Mouse (Mus musculus) MEL (cell line): ENCODE data around the gene Gm20388. TPM values are rescaled to one million over a fixed set of nuclear protein-coding genes. Genes with fewer than 3 reads are reported as not detected.

Experiments used
- DNase-seq: peaks from one replicate; pipeline ENCODE4 v3.0.0; 2011; ENCODE audit warnings: low read depth, low spot score
- H3K27ac ChIP-seq: 2 replicates; pipeline ENCODE4 v1.5.1; 2012; ENCODE audit warnings: low read depth, mild to moderate bottlenecking, control low read depth, low read length, moderate library complexity; ENCODE audit not compliant: control insufficient read depth
- H3K27me3 ChIP-seq, 2 experiments: fragments of 150-350 bp in 1 of 2; sonication (generic) in 1 of 2; 2 replicates each; pipeline ENCODE4 v1.6.1; 2012; ENCODE audit warnings: low read length in 2 of 2, mild to moderate bottlenecking in 2 of 2, improper control_type of control experiment in 1 of 2, moderate library complexity in 1 of 2; ENCODE audit not compliant: insufficient read depth in 2 of 2, control insufficient read depth in 1 of 2
- H3K36me3 ChIP-seq, 2 experiments: 2 replicates each; pipeline ENCODE4 v1.6.1; 2012 to 2014; ENCODE audit warnings: low read length in 2 of 2, improper control_type of control experiment in 1 of 2, inconsistent platforms in 1 of 2, mild to moderate bottlenecking in 1 of 2; ENCODE audit not compliant: insufficient read depth in 2 of 2, control insufficient read depth in 1 of 2
- H3K4me1 ChIP-seq, 2 experiments: fragments of 150-350 bp in 1 of 2; sonication (generic) in 1 of 2; 2 replicates each; pipeline ENCODE4 v1.6.1; 2012; ENCODE audit warnings: low read length in 2 of 2, improper control_type of control experiment in 1 of 2, mild to moderate bottlenecking in 1 of 2; ENCODE audit not compliant: insufficient read depth in 2 of 2, control insufficient read depth in 1 of 2
- H3K4me3 ChIP-seq, 2 experiments: fragments of 150-350 bp in 1 of 2; sonication (generic) in 1 of 2; 2 replicates each; pipeline ENCODE4 v1.5.1; 2012; ENCODE audit warnings: low read depth in 2 of 2, low read length in 2 of 2, mild to moderate bottlenecking in 2 of 2, moderate library complexity in 2 of 2, control low read depth in 1 of 2, improper control_type of control experiment in 1 of 2; ENCODE audit not compliant: control insufficient read depth in 1 of 2, insufficient read depth in 1 of 2
- H3K79me2 ChIP-seq: 2 replicates; pipeline ENCODE4 v1.6.1; 2012; ENCODE audit warnings: mild to moderate bottlenecking, low read length, moderate library complexity; ENCODE audit not compliant: control insufficient read depth, poor library complexity, insufficient read depth
- H3K9ac ChIP-seq: 2 replicates; pipeline ENCODE4 v1.6.1; 2012; ENCODE audit warnings: low read depth, mild to moderate bottlenecking, control low read depth, low read length, moderate library complexity; ENCODE audit not compliant: control insufficient read depth, poor library complexity, severe bottlenecking
- H3K9me3 ChIP-seq: fragments of 150-350 bp; sonication (generic); replicated peaks from 2 replicates; pipeline ENCODE4 v1.6.1; 2012; ENCODE audit warnings: mild to moderate bottlenecking, low read length, improper control_type of control experiment, moderate library complexity; ENCODE audit not compliant: insufficient read depth
- ELF1 ChIP-seq: IDR thresholded peaks from 2 replicates; pipeline ENCODE4 v1.6.1; 2014; ENCODE audit warnings: low read depth, mild to moderate bottlenecking, inconsistent platforms, low read length, improper control_type of control experiment, moderate library complexity
- GABPA ChIP-seq: IDR thresholded peaks from 2 replicates; pipeline ENCODE4 v1.6.1; 2012; ENCODE audit warnings: low read depth, mild to moderate bottlenecking, inconsistent platforms, low read length, improper control_type of control experiment, moderate library complexity
- GATA1 ChIP-seq: IDR thresholded peaks from 2 replicates; pipeline ENCODE4 v1.6.1; 2011; ENCODE audit warnings: low read depth, low read length, improper control_type of control experiment
- HCFC1 ChIP-seq: IDR thresholded peaks from 2 replicates; pipeline ENCODE4 v1.6.1; 2012; ENCODE audit warnings: low read depth, mild to moderate bottlenecking, inconsistent platforms, low read length, improper control_type of control experiment, moderate library complexity
- JUND ChIP-seq: IDR thresholded peaks from 2 replicates; pipeline ENCODE4 v1.6.1; 2011; ENCODE audit warnings: low read depth, mild to moderate bottlenecking, improper control_type of control experiment, low read length
- MAX ChIP-seq: IDR thresholded peaks from 2 replicates; pipeline ENCODE4 v1.6.1; 2011; ENCODE audit warnings: low read length, improper control_type of control experiment
- MAZ ChIP-seq: IDR thresholded peaks from 2 replicates; pipeline ENCODE4 v1.6.1; 2012; ENCODE audit warnings: low read depth, mild to moderate bottlenecking, inconsistent platforms, low read length, improper control_type of control experiment
- MEF2A ChIP-seq: IDR thresholded peaks from 2 replicates; pipeline ENCODE4 v1.6.1; 2014; ENCODE audit warnings: low read depth, mild to moderate bottlenecking, inconsistent platforms, low read length, improper control_type of control experiment; ENCODE audit not compliant: poor library complexity, insufficient replicate concordance, severe bottlenecking; ENCODE audit errors: extremely low read depth
- MXI1 ChIP-seq: IDR thresholded peaks from 2 replicates; pipeline ENCODE4 v1.6.1; 2011; ENCODE audit warnings: mild to moderate bottlenecking, low read depth, low read length, improper control_type of control experiment
- POLR2A ChIP-seq, 2 experiments: IDR thresholded peaks; 2 replicates each; pipeline ENCODE4 v1.6.1; 2011 to 2012; ENCODE audit warnings: low read length in 2 of 2, mild to moderate bottlenecking in 2 of 2, control low read depth in 1 of 2, improper control_type of control experiment in 1 of 2, low read depth in 1 of 2, moderate library complexity in 1 of 2; ENCODE audit not compliant: control insufficient read depth in 1 of 2, insufficient read depth in 1 of 2, poor library complexity in 1 of 2
- RCOR1 ChIP-seq: IDR thresholded peaks from 2 replicates; pipeline ENCODE4 v1.6.1; 2012; ENCODE audit warnings: low read depth, mild to moderate bottlenecking, inconsistent platforms, low read length, improper control_type of control experiment
- SIN3A ChIP-seq: IDR thresholded peaks from 2 replicates; pipeline ENCODE4 v1.6.1; 2012; ENCODE audit warnings: low read length, improper control_type of control experiment, inconsistent platforms
- TAL1 ChIP-seq: IDR thresholded peaks from 2 replicates; pipeline ENCODE4 v1.6.1; 2012; ENCODE audit warnings: mild to moderate bottlenecking, inconsistent platforms, low read length, moderate library complexity, mixed read lengths
- TBP ChIP-seq: IDR thresholded peaks from 2 replicates; pipeline ENCODE4 v1.8.0; 2011; ENCODE audit warnings: low read depth, low read length, improper control_type of control experiment
- UBTF ChIP-seq: IDR thresholded peaks from 2 replicates; pipeline ENCODE4 v1.6.1; 2012; ENCODE audit warnings: low read depth, mild to moderate bottlenecking, inconsistent platforms, low read length, improper control_type of control experiment, moderate library complexity, borderline replicate concordance; ENCODE audit not compliant: insufficient read depth
- ZC3H11A ChIP-seq: IDR thresholded peaks from 2 replicates; pipeline ENCODE4 v1.6.1; 2012; ENCODE audit warnings: low read depth, mild to moderate bottlenecking, inconsistent platforms, low read length, improper control_type of control experiment
- ZKSCAN1 ChIP-seq: IDR thresholded peaks from 2 replicates; pipeline ENCODE4 v1.6.1; 2012; ENCODE audit warnings: low read depth, mild to moderate bottlenecking, inconsistent platforms, low read length, improper control_type of control experiment, moderate library complexity
- ZMIZ1 ChIP-seq: IDR thresholded peaks from 2 replicates; pipeline ENCODE4 v1.6.1; 2012; ENCODE audit warnings: low read depth, mild to moderate bottlenecking, inconsistent platforms, low read length, improper control_type of control experiment, moderate library complexity
- ZNF384 ChIP-seq: IDR thresholded peaks from 2 replicates; pipeline ENCODE4 v1.6.1; 2012; ENCODE audit warnings: low read depth, mild to moderate bottlenecking, inconsistent platforms, low read length, improper control_type of control experiment
- polyA plus RNA-seq, 2 experiments: library from polyadenylated mRNA; stranded (reverse) in 1 of 2; unstranded in 1 of 2; fragments of >175 nt in 1 of 2; fragments of >200 nt in 1 of 2; gene quantifications; 2 replicates each; pipeline versions ENCODE4 v1.2.1 to v1.2.4; 2012; ENCODE audit warnings: low replicate concordance in 2 of 2, low read depth in 1 of 2; ENCODE audit not compliant: insufficient read length in 2 of 2, insufficient read depth in 1 of 2, missing spikeins in 1 of 2
- total RNA-seq: library from RNA; depleted of rRNA; stranded (reverse); fragments of 300-350 nt; gene quantifications from 2 replicates; pipeline ENCODE4 v1.2.3, GENCODE M21; 2012

The Gm20388 gene
- total and polyA plus RNA-seq, 3 experiments = 11.1 to 17.8 TPM; not detected in 1

GRCm38 (mm10) chr8:120466266-120466665 lies 555.6 kb downstream of the Gm20388 start:
- H3K4me1 ChIP-seq = peaks cover 12 to 31% of the 10 kb centered on the region in 2 experiments
- no peak overlapping the region for H3K4me3 ChIP-seq
- no peak overlapping the region for H3K9ac ChIP-seq
- peaks cover 0 to 21% of the 10 kb centered on the region in 2 experiments; a peak in 2 of 4 replicates for H3K36me3 ChIP-seq
- no peaks in the 10 kb centered on the region for H3K9me3 ChIP-seq
- H3K27ac ChIP-seq = no peak overlapping the region
- no peak for DNase-seq
- H3K27me3 ChIP-seq = no peaks in the 10 kb centered on the region
- H3K79me2 ChIP-seq = no peaks in the 10 kb centered on the region
- TF ChIP-seq TBP (no peak), TAL1 (no peak), ZC3H11A (no peak), ZNF384 (no peak)

GRCm38 (mm10) chr8:120467598-120467997 lies 557.0 kb downstream of the Gm20388 start:
- Histone ChIP-seq H3K36me3 (peaks cover 0 to 18% of the 10 kb centered on the region in 2 experiments; a peak in 2 of 4 replicates), H3K4me3 (no peak overlapping the region), H3K27me3 (no peaks in the 10 kb centered on the region), H3K27ac (no peak overlapping the region), H3K9me3 (no peaks in the 10 kb centered on the region), H3K9ac (no peak overlapping the region), H3K4me1 (peaks cover 7 to 26% of the 10 kb centered on the region in 2 experiments), H3K79me2 (no peaks in the 10 kb centered on the region)
- no peak for DNase-seq
- TF ChIP-seq MAZ (no peak), ZKSCAN1 (no peak), ZMIZ1 (no peak), SIN3A (no peak), HCFC1 (no peak), UBTF (no peak), MAX (no peak), POLR2A (IDR thresholded peaks at IDR 0.05; ENCODE audit: control insufficient read depth in 1 of 2, insufficient read depth in 1 of 2, low read depth in 1 of 2, low read length in 2 of 2, poor library complexity in 1 of 2) (no peak), JUND (no peak), MEF2A (no peak), MXI1 (no peak), GABPA (no peak), RCOR1 (no peak), ELF1 (no peak), GATA1 (no peak)
